Mouse (Mus musculus): Measurements from ENCODE around the gene Olfr1428.
"Not testable (repeated sequence)": the region's sequence is repeated elsewhere in the genome, so short reads cannot be mapped to it uniquely, and the experiment has no call there.

Gene Olfr1428
- long read RNA-seq, experiment 1 = 0 reads
- long read RNA-seq, experiment 2 = 0 reads

DNA sequence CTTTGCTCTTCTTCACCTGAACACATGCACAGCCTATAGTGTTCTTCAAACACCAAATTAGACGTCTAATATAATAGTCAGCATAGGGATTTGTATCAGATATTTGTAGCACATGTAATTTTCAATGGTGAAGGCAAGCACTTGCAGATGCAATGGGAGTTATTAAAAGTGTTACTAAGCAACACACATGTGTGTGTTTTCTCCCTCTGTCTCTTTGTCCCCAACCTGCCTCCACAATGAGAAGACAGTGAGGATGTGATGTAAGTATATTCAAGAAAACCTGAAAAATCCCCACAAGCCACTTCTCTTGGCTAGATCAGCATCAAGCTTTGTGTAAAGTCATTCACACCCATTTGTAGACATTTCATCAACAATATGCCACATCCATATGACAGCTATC lies at the start of gene Olfr1428:
Olfr1428 (minus strand) TSS at position 101 of the 400 bp plus-strand sequence.
- intact Hi-C loops (cut with DNase I) = no loop called here

DNA sequence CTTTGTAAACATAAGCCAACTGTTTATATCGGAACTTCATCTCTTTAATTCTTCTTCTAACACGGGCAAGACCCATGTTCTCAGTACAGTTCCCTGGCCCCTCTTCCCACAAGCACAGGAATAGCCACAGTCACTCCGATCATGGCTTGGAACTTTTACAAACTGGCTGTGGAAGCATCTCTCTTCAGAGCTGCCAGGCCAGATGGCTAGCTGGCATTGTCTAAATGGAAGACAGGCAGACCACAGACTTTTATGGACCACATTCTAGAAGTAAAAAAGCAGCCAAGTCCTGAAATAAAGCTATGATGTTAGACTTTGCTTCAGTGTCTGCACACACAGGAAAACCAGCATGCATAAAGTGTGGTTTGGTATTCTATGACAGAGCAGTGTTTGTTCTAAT lies 29.8 kb upstream of the Olfr1428 start:
- intact Hi-C loops (cut with DNase I) = no loop called here

DNA sequence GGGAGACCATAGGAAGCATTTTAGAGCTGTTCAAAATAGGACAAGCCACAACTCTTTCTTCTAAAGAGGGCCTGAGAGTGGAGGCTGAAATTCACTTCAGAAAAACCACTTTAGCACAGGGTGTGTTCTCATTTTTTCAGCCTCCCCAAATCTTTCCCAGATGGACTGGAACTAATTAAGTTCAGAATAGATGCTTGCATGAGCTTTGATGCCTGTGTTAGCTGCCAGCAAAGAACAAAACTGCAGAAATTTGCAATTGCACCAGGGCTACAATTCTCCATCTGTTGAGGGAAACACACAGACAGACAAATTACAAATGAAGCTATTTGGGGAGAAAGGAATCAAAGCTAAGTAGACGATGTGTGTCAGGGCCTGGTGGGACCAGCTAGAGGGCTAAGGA lies 27.7 kb upstream of the Olfr1428 start:
- intact Hi-C loops (cut with DNase I) = no loop called here

DNA sequence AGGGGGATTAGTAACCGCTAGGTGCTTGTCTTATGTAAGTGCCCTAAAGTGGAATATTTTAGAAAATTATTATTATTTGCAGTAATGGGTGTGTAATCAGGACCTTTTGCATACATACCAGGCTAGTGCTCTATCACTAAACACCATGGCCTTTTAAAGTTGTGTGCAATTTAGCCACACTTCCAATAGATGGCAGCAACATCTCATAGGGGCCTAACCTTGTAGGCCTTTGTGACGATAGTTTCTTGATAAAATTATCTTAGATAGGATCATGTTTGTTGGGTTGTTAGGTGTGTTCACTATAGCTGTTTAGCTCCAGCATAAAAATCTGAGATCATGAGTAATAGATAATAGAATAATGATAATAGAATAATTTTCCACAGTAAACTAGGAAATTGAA lies 18.6 kb upstream of the Olfr1428 start:
- intact Hi-C loops (cut with DNase I) = loop anchor here (5.0 to 10.0 kb wide), 2 partner anchors 298 to 461 kb away; partner anchors contain the start of gene Gm4952

DNA sequence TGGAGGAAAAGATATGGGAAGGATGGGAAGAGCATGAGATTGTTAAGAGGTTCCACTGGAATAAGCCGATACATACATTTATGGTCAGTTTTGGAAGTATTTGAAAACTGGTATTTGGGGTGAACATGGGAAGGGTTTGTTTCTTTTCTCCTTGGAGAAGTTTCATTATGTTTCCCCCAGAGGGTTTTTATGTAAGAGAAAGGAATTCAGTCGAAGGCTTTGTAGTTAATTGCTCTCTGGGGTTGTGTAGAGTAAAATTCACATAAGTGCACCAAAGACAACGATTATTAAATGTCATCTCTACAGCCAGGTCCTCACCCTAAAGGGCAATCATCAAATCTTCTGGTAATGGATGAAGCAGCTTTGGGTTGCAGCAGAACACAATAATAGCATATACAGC lies 7.4 kb upstream of the Olfr1428 start, which contains the start of gene Olfr76:
Olfr76 (minus strand) TSS at position 101 of the 400 bp plus-strand sequence.
- intact Hi-C loops (cut with DNase I) = no loop called here

DNA sequence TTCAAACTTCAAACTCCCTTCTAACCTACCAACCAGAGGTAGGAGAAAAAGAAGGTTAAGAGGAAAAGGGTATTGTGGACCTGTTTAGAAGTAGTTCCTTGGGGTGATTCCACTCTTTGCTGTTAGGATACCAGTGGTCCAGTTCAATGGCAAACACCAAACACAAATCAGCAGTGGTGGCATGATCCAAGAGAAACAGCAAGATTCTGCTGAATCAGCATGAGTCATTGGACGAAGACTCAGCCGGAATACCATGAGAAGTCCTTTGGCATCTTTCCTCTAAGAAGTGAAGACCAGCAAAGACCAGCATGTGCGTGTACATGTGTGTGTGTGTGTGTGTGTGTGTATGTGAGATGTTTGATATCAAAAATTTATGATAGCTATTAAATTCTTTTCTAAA lies 767 bp upstream of the Olfr1428 start:
- intact Hi-C loops (cut with DNase I) = no loop called here

DNA sequence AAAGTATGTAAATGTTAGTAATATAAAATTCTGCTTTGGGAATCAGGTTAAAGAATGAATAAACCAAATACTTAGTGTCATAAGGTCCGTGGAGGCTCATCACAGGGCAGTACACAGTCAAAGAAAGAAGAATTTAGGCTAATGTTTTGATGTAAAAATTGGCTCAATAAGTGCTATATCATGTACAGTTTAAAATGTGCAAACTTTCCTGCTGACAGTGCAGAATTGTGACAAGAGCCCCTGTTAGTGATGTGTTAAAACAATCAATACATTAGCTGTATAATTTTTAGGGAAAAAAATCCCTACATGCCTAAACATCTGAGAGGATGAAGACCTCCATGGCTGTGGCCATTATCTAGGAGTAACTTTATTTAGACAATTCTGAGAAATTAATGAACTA lies 1.9 kb downstream of the Olfr1428 start:
- intact Hi-C loops (cut with DNase I) = no loop called here

DNA sequence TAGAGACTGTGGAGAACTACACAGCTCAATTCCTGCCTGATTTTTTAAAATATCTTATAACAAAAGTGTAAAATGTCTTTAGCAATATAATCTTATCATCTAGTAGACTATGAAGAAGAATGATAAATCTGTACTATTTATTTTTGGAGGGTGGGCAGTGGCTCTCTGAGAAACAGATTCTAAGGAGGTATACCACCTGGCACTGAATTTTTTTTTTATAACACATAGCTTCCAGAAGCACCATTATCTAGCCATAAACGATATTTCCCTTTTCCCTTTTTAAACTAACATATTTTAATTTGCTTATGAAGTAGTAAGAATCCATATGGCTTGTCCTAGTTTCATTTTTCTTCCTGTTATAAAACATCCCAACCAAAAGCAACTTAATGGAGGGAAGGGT lies 11.2 kb downstream of the Olfr1428 start:
- intact Hi-C loops (cut with DNase I) = no loop called here

DNA sequence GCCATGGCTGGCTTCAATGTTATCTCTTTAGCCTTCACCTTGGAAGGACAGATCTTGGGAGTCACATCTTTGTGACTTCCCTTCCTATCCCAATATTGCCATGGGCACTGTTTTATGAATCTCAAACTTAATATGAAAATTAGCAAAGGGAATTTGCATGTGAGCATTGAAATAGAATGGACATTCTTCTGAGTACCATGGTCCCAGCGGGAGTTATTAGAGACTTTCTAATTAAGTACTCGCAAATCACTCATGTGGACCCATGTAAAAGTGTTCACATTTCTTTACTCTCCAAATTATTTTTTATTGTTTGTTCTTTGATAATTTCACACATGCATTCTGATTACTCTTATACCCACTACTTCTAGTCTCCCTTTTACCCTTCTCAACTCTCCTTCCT lies 12.5 kb downstream of the Olfr1428 start, which contains the start of gene Olfr1427:
Olfr1427 (minus strand) TSS at position 101 of the 400 bp plus-strand sequence.
- intact Hi-C loops (cut with DNase I) = no loop called here

DNA sequence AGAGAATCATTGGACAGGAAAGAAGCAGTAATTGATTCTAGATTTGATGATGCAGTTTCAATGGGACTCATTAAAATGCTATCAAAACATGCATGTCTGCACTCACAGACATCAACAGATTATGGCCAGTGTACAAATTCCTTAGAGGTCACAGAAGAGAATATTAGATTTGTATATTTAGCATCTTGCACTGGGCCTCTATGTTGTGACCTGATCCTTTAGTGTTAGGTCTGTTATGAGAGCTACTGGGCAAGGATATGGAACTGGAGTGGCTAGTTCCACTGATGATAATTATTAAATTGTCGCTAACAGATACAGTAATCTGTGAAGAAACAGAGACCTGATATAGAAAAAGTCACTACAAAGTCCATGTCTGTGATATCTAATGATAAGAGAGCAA lies 23.8 kb downstream of the Olfr1428 start, which contains the start of gene Olfr1426:
Olfr1426 (minus strand) TSS at position 101 of the 400 bp plus-strand sequence.
- intact Hi-C loops (cut with DNase I) = no loop called here

DNA sequence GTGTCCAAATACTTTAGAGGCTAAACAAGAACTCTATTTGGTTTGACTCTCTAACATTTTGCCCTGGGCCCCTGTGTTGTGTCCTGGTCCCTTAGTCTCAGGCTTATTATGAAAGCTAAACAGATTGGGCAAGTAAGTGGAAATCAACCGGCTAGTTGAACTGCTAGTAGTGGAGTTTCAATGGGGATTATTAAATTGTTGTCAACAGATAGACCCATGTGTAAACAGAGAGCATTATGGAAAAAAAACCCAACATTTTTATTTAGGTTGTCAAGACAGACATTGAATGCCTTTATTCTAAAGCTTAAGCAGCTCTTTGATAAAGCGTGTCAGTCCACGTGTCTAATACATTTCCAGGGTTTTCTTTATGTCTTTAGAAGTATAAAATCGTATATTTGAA lies 38.1 kb downstream of the Olfr1428 start, which contains the start of gene Olfr1425:
Olfr1425 (minus strand) TSS at position 101 of the 400 bp plus-strand sequence.
- intact Hi-C loops (cut with DNase I) = not testable (repeated sequence)

DNA sequence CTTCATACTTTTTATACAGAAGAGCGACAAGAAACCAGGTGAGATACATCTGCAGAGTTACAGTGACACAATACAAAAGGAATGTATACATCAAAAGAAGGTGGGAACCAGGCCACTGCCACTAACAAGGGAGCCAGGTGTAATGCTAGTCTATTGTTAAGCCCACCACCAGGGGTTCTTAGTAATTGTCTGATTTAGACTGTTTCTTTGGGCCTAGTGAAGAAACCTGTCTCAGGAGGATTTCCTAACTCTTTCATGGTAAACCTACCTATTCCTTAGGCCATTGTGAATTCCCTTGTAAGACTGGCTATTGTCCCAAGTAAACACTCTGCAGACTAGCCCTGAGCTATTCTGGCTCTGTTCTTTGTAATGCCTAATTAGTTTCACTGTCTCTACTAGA lies 46.2 kb downstream of the Olfr1428 start:
- intact Hi-C loops (cut with DNase I) = not testable (repeated sequence)

DNA sequence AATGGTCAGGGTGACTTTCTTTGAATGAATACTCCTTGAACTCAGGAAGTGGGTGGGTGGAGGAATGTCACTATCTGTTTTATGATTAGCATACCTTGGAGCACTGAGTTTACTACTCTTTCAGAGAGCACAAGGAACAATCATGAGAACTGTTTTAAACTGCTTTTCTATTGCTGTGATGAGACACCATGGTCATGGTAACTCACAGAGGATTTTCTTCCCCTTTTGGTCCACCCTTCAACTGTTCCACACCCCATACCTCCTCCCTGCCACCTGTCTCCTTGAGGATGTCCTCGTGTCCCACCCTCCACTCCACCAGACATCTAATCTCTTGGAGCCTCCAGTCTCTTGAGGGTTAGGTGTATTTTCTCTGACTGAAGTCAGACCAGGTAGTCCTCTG lies 47.9 kb downstream of the Olfr1428 start:
- intact Hi-C loops (cut with DNase I) = not testable (repeated sequence)

DNA sequence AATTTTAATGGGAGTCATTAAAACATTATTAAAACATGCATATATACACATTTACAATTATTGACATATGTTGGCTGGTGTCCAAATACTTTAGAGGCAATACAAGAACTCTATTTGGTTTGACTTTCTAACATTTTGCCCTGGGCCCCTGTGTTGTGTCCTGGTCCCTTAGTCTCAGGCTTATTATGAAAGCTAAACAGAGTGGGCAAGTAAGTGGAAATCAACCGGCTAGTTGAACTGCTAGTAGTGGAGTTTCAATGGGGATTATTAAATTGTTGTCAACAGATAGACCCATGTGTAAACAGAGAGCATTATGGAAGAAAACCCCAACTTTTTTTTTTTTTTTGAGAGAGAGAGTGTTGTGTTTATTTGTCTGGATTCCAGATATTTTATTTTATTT lies 53.1 kb downstream of the Olfr1428 start, which contains the start of gene Olfr1424:
Olfr1424 (minus strand) TSS at position 101 of the 400 bp plus-strand sequence.
- intact Hi-C loops (cut with DNase I) = not testable (repeated sequence)
